Mouse (Mus musculus): ENCODE data around the gene Tnc.

DNA sequence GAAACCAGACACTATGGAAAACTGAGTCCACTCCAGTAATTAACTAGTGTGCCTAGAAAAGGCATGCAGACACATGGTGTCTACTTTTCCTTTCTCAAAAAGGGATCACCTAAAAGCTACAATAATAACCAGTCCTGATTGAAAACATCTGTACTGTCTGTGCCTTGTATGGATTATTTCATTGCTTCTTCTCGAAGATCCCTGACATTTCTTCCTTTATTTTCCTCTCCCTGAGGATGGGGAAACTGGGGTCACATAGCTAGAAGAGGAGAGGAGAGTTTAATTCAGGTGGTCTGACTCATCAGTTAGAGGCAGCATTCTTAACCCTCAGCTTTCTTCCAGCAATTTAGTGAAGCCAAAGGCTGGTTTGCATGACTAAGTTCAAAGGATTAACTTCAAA lies 17.3 kb downstream of the Tnc start:
- TF ChIP-seq CTCF (conservative IDR thresholded peaks at IDR 0.05; ENCODE audit: insufficient read depth, insufficient read length, low read depth, low read length) (no peak), POLR2A (IDR thresholded peaks at IDR 0.05; ENCODE audit: low read depth, low read length) (no peak)
